Comparison of ENCODE assay signal across 12 mouse cellular contexts in genomic region chr8:106378501-106379048, GRCm38 (mm10). TPM values are rescaled to one million over a fixed set of nuclear protein-coding genes. Genes with fewer than 3 reads are reported as not detected.
A peak's percentile ranks its signal among the peaks of the same experiment; 100 is the strongest.
DNase-seq lines count a peak whose midpoint lies in the region; ATAC-seq and TF ChIP-seq lines count a peak whose summit lies in the region.
"Had no signal": no experiment of that assay in that cellular context is flagged by ENCODE, and none has a peak within 500 bp of the region (broad histone marks: within the 10 kb centered on the region; RNA-seq: fewer than 3 reads in every experiment).

No protein-coding gene starts in this region.

- H3K4me3 ChIP-seq in stomach, postnatal 0 days (ENCODE audit: low read depth, low read length): no peak overlapping the region
- no peak overlapping the region for H3K4me3 ChIP-seq in midbrain, embryonic 10.5 days
- H3K4me3 ChIP-seq: layer of hippocampus, adult 2 months had no signal

- TF ChIP-seq EP300 in stomach, postnatal 0 days (optimal IDR thresholded peaks at IDR 0.05): no peak

- H3K9me3 ChIP-seq in stomach, postnatal 0 days (ENCODE audit: control insufficient read depth, low read length): no peaks in the 10 kb centered on the region
- H3K9me3 ChIP-seq in midbrain, embryonic 10.5 days (replicated peaks): no peaks in the 10 kb centered on the region

- peak; percentile 99 for ATAC-seq in stomach, postnatal 0 days (ENCODE audit: low FRiP score, low TSS enrichment)

- intact Hi-C loops in heart, postnatal 36 days (cut with DNase I): no loop called here

- H3K36me3 ChIP-seq in stomach, postnatal 0 days (ENCODE audit: control insufficient read depth, insufficient read depth, low read length): no peaks in the 10 kb centered on the region
- H3K36me3 ChIP-seq in midbrain, embryonic 10.5 days: no peaks in the 10 kb centered on the region

- H3K27ac ChIP-seq in stomach, postnatal 0 days (replicated peaks): peak overlapping the region; percentile 84
- H3K27ac ChIP-seq in midbrain, embryonic 10.5 days (replicated peaks): no peak overlapping the region
- H3K27ac ChIP-seq: layer of hippocampus, adult 2 months; liver, embryonic 14.5 days had no signal

- peak; percentile 21 to 49 for DNase-seq in urinary bladder, adult 18-20 months (ENCODE audit: low spot score in 2 of 2)
- DNase-seq in urinary bladder, postnatal 10 days (ENCODE audit: low spot score): no peak
- peak; percentile 61 to 79 for DNase-seq in heart, adult 18-20 months
- DNase-seq in heart, postnatal 36 days: peak; percentile 40 to 49
- peak; percentile 83 for DNase-seq in stomach, postnatal 0 days (ENCODE audit: low spot score)
- DNase-seq in midbrain, embryonic 10.5 days (ENCODE audit: low spot score): no peak
- no peak for DNase-seq in layer of hippocampus, adult 8-10 months (ENCODE audit: low spot score in 2 of 2)
- no peak for DNase-seq in B cell, adult 2 months
- DNase-seq: cerebellum, adult 11-12 months; right cerebral cortex, postnatal 4 days had no signal

- no peak overlapping the region for H3K9ac ChIP-seq in stomach, postnatal 0 days (ENCODE audit: low read length)
- H3K9ac ChIP-seq: liver, embryonic 14.5 days had no signal

- 35% methylated on average over 7 of the region's 7 CpGs for WGBS in stomach, postnatal 0 days
- WGBS in midbrain, embryonic 10.5 days: 64% methylated on average over 7 of the region's 7 CpGs

- TF ChIP-seq CTCF in stomach, postnatal 0 days (IDR thresholded peaks at IDR 0.05; ENCODE audit: low read depth): no peak

- H3K27me3 ChIP-seq in stomach, postnatal 0 days (ENCODE audit: control insufficient read depth, insufficient read depth, low read length): no peaks in the 10 kb centered on the region
- H3K27me3 ChIP-seq in midbrain, embryonic 10.5 days (ENCODE audit: low read depth, poor library complexity, severe bottlenecking): no peaks in the 10 kb centered on the region

- no peaks in the 10 kb centered on the region for H3K4me1 ChIP-seq in stomach, postnatal 0 days (replicated peaks; ENCODE audit: control insufficient read depth, insufficient read depth)
- H3K4me1 ChIP-seq in midbrain, embryonic 10.5 days: peaks cover 12% of the 10 kb centered on the region

- no peak overlapping the region for H3K4me2 ChIP-seq in stomach, postnatal 0 days (replicated peaks; ENCODE audit: low read depth)

RNA-seq across cellular contexts. Expression of gene Zfp90, which starts 36.6 kb away (rescaled TPM):
- 1 to 10 TPM; 2.8 to 3.2 TPM for total RNA-seq in heart, adult 18-20 months (2021)
- 1 to 10 TPM; 2.8 to 3.7 TPM for total RNA-seq in heart, postnatal 36 days (2021)
- 8.6 and 8.8 TPM in 2 replicates for polyA plus RNA-seq in stomach, postnatal 0 days (2015; fragmentation: Nextera tagmentation; extraction: Ambion mirVana)
- 27.2 and 28.2 TPM in 2 replicates for polyA plus RNA-seq in midbrain, embryonic 10.5 days (2016; fragmentation: Nextera tagmentation; extraction: Ambion mirVana)
- total RNA-seq in layer of hippocampus, adult 8-10 months (2022): 10 to 100 TPM; 11.0 to 15.2 (median 12.3) TPM

RNA-seq across cellular contexts. Expression of gene Smpd3, which starts 40.8 kb away (rescaled TPM):
- 1 to 10 TPM; 2.5 to 3.9 TPM for total RNA-seq in heart, adult 18-20 months (2021)
- total RNA-seq in heart, postnatal 36 days (2021): 1 to 10 TPM; 3.1 to 3.5 TPM
- 47.6 and 47.7 TPM in 2 replicates for polyA plus RNA-seq in stomach, postnatal 0 days (2015; fragmentation: Nextera tagmentation; extraction: Ambion mirVana)
- 10.4 and 17.3 TPM in 2 replicates for polyA plus RNA-seq in midbrain, embryonic 10.5 days (2016; fragmentation: Nextera tagmentation; extraction: Ambion mirVana)
- total RNA-seq in layer of hippocampus, adult 8-10 months (2022): 10 to 100 TPM; 66.5 to 69.8 (median 69.7) TPM

Comparison
In these comparisons a context has a peak if more than half of its experiments do, and no peak if none do; other contexts are left out.
1. DNase-seq: peak in urinary bladder, adult 18-20 months (2 of 2), heart, adult 18-20 months (2 of 2), heart, postnatal 36 days (2 of 2) and stomach, postnatal 0 days (single experiment); none in urinary bladder, postnatal 10 days (single experiment), midbrain, embryonic 10.5 days (single experiment), layer of hippocampus, adult 8-10 months (0 of 2) and B cell, adult 2 months (0 of 2).
2. RNA of gene Smpd3, which starts 40.8 kb away (total RNA-seq): 66.5 to 69.8 TPM in layer of hippocampus, adult 8-10 months; 2.5 to 3.9 TPM in heart, adult 18-20 months and 3.1 to 3.5 TPM in heart, postnatal 36 days; every median in the first group is over 10 times any median in the second.